Mouse (Mus musculus) urinary bladder, postnatal 10 days (tissue): ENCODE measurements around the gene 1700001K19Rik.
"Not testable (repeated sequence)": the region's sequence is repeated elsewhere in the genome, so short reads cannot be mapped to it uniquely, and the experiment has no call there.

Experiments used
- DNase-seq: peaks from one replicate; pipeline ENCODE4 v3.0.0; 2022; ENCODE audit warnings: low spot score

The 1700001K19Rik gene

DNA sequence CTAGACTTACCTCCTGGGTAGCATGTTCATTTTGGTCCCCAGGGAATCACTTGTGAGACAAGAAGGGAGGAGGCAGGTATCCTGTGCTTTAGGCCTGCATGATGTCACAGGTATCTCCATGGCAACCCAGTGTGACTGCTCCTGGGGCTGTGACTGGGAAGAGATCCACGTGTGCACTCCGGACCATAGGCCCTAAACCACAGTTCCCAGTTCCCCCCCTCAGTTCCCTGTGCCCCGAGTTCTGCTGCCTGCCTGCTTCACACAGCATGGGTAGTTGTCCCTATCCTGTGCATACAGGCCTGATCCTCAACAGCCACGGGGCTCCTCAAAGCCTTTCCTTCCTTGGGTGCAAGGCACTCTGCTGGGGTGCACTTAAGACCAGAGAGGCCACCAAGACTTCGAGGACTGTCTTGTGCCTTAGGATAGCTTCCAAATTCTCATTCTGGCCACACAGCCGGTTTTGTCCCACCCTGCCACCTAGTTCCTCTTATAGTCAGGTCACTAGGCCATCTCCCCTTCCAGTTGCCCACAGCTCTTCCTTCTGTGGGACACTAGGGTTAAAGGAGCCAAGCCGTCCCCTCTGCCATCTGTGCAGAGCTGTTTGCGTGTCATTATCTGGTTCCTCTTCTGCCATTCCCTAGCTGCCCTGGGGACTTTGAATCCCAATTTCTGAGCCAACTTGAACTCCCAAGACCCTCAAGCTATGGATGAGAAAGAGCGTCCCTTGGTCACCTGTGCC is at the start of gene 1700001K19Rik:
Gene 1700001K19Rik, minus strand, starts transcription at position 59 of the 739 bp plus-strand sequence.
- DNase-seq: no peak

DNA sequence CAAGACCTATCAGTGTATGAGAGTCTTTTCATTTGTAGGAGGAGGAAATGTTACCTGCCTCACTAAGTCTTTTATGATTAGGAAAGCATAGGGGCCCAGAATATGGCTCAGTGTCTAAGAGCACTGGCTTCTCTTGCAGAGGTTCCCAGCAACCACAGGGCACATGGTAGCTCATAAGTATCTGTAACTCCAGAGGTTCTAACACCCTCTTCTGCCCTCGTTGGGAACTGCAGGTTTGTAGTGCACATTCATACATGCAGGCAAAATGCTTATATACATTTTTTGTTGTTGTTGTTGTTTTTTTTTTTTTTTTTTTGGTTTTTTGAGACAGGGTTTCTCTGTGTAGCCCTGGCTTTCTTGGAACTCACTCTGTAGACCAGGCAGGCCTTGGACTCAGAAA is 44.0 kb upstream of the 1700001K19Rik start:
- no peak for DNase-seq

- DNase-seq: no peak
Observed at GRCm38 (mm10) chr12:110725489-110725888, 43.1 kb upstream of the 1700001K19Rik start.

GRCm38 (mm10) chr12:110725051-110725450 is 42.6 kb upstream of the 1700001K19Rik start:
- DNase-seq: no peak

DNA sequence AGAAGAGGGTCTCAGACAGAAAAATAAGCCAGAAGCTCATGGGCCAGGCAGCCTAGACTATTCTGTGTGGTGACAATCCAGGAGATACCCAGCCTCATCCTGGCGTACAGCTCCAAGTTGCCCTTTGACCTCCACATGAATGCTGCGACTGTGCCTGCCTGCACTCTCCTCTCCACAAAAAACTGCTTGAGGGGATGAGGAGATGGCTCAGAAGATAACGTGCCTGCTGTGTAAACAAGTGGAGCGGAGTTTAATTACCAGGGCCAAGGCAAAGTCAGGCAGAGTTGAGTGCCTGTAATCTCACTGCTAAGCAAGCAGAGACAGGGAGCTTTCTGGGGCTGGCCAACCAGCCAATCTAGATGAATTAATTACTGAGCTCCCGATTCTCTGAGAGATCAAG is 33.6 kb upstream of the 1700001K19Rik start:
- DNase-seq: no peak

DNA sequence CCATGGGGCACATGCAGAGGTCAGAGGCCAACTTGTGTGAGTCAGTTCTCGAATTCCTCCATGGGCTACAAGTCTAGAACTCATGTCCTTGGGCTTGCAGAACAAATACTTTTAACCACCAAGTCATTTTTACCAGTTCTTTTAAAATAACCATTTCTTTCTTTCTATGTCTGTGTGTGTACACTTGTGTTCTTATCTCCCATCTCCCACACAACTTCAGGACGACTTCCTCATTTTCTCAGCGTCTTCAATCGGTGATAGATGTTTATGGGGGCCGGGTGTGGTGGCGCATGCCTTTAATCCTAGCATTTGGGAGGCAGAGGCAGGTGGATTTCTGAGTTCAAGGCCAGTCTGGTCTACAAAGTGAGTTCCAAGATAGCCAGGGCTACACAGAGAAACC is 31.8 kb upstream of the 1700001K19Rik start:
- DNase-seq: no peak

DNA sequence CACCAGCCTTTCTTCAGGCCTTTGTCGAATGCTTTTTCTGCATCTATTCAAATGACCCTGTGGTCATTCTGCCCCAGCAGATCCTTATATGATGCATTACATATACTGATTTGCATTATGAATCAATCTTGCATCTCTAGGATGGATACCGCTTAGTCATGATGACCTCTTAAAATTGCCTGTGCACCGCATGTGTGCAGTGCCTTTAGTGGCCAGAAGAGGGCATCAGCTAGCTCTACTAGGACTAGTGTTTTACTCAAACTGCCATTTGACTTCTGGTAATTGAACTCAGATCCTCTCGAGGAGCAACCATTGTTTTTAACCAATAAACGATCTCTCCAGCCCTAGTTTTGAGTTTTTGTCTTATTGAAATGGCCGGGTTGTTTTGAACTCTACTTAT is 31.4 kb upstream of the 1700001K19Rik start:
- DNase-seq: no peak

GRCm38 (mm10) chr12:110711270-110711669 is 28.9 kb upstream of the 1700001K19Rik start:
- DNase-seq: no peak

- no peak for DNase-seq
Observed at GRCm38 (mm10) chr12:110707451-110707850, 25.0 kb upstream of the 1700001K19Rik start.

DNA sequence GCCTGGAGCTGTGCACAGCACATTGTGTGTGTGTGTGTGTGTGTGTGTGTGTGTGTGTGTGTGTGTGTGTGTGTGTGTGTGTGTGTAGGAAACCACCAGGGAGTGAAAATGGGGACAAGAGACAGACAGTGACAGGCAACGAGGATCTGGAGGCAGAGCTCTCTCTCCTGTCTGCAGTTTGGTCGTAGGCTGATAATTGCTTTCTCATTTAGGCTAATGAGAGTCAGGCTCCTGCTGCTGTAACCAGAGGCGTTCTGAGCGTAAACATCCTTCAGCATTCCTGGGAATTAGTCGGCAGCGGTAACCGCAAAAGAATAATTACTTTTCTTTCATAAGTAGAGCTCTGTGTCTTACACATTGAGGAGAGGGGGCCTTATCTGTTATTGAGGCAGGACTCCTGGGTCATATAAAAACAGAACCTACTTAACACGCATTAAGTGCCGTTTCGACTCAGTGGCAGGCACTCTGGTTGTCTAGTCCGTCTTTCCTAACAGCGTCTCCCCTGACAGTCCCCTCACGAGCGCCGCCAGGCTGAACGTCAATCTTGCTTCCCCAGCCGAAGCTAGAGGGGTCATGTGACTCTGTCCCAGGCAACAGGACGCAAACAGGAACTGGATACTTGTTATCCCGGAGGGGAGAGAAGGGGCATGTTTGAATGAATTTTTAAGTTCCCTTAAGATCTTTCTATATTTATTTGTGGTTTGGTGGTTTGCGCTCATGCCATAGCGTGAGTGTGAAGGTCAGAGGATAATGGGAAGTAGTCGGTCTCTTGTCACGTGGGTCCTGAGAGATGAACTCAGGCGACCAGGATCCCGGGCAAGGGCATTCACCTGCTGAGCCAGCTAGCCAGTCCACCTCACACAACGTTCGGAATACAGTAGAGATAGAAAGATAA is 24.2 kb upstream of the 1700001K19Rik start:
- no peak for DNase-seq

DNA sequence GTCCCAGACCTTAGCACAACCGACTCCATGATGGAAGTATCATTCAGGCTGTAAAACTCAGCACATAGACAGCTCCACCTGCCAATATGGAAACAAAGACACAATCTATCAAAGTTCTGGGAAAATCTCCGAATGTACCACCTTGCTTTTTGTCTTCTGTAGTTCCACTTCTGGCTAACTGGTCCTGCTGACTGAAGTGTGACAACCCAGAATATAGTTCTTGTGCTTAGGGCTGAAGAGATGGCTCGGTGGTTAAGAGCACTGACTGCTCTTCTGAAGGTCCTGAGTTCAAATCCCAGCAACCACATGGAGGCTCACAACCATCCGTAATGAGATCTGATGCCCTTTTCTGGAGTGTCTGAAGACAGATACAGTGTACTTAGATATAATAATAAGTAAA is 23.0 kb upstream of the 1700001K19Rik start:
- DNase-seq: not testable (repeated sequence)

GRCm38 (mm10) chr12:110703682-110704081 is 21.3 kb upstream of the 1700001K19Rik start:
- DNase-seq: no peak

- DNase-seq: peak; percentile 63
Observed at GRCm38 (mm10) chr12:110703008-110703471, 20.6 kb upstream of the 1700001K19Rik start.

DNA sequence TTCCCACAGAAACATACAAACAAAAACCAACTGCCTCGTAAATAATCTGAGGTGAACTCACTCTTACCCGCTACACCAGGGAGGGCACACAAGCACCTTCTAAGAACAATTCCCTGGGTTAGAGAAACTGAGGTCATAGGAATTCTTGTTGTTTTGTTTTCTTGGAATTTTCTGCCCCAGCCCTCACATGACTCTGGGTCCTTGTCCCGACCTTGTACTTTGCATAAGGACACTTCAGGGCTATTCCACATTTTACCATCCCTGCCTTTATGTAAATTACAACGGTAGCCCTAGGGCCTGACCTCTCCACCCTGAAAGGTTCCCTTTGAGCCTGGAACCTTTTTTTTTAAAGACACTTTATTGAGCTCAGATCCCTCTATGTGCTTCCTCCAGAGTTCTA is 20.1 kb upstream of the 1700001K19Rik start, which contains the start of gene Hsp90aa1:
Gene Hsp90aa1, minus strand, starts transcription at position 173 of the 400 bp plus-strand sequence.
- DNase-seq: no peak

DNA sequence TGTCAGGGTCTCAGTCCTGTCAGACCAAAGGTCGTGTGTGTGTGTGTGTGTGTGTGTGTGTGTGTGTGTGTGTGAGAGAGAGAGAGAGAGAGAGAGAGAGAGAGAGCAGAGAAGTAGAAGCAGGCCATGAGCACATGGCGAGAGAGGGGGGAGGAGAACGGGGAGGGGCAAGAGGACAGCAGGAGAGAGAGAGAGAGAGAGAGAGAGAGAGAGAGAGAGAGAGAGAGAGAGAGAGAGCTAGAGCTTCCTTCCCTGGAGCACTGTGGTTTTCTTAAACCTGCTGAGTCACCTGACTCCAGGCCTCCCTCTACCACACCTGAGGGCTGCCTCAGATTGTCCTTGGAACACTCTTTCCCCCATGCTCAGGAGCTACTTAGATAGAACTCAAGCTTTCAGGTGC is 18.9 kb upstream of the 1700001K19Rik start:
- not testable (repeated sequence) for DNase-seq

DNA sequence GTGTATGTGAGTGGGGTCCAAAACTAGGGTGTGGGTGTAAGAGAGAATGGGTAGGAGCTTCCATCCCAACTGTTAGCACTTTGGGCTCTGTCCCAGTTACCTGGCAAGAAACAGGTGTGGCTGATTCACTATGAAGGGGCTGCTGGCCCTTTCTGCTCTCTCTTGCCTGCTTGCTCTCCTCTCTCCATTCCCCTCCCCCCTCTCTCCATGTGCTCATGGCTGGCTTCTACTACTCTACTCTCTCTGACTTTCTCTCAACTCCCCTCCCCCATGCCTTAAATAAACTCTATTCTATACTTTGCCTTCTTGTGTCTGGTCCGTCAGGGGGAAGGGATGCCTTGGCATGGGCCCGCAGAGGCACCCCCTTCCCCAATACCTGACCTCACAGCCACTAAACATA is 18.3 kb upstream of the 1700001K19Rik start:
- no peak for DNase-seq

DNA sequence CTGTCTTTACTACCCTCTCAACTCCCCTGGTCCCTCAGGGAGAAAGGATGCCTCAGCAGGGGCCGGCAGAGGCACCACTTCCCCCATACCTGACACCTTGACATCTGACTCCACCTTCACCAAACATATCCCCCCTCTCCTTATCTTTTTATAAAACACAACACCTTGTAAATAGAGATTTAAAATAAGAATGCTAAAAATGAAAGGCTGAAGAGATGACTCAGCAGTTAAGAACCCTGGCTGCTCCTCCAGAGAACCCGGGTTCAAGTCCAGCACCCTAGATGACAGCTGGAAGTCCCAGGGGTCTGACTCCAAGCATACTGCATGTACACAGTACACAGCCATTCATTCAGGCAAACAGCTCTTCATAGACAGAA is 16.7 kb upstream of the 1700001K19Rik start:
- no peak for DNase-seq

- DNase-seq: no peak
Observed at GRCm38 (mm10) chr12:110698523-110699170, 16.2 kb upstream of the 1700001K19Rik start.

GRCm38 (mm10) chr12:110698080-110698479 is 15.7 kb upstream of the 1700001K19Rik start:
- no peak for DNase-seq

GRCm38 (mm10) chr12:110697457-110697856 is 15.0 kb upstream of the 1700001K19Rik start:
- DNase-seq: no peak

GRCm38 (mm10) chr12:110696975-110697400 is 14.6 kb upstream of the 1700001K19Rik start:
- DNase-seq: no peak
